Mouse (Mus musculus): Measurements from ENCODE around the gene Mybpc2. TPM values are rescaled to one million over a fixed set of nuclear protein-coding genes. Genes with fewer than 3 reads are reported as not detected.

The Mybpc2 gene
- polyA plus RNA-seq, 1 experiment from 2014 or later = 0.06 TPM

DNA sequence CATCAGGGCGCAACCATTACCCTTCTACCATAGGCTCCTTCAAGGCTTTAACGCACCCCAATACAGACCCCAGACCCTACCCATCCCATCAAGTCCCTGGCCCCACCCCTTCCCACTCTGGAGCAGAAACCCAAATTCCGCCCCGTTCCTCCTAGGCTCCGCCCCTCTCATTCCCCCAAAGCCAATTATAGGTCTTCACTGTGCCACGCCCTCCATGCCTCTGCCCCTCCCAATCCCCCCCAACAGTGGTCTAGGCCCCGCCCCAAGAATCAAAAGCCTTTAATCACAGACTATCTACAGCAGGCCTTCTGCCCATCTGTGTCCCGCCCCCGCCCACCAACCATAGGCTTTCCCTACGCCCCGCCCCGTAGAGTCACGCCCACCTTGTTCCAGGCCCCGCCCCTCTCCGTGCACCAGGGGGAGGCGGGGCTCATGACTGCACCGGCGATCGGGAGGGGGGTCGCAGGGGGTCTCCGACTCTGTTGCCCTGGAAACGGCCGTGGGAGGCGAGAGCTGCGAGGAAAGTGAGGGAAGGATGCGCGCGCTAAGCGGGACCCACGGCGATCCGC is 28.8 kb upstream of the Mybpc2 start:
- under 1% methylated on average over 31 of the region's 32 CpGs for WGBS
- peak; percentile 68 for ATAC-seq (ENCODE audit: insufficient number of reproducible peaks, insufficient read depth, low FRiP score, low TSS enrichment)

DNA sequence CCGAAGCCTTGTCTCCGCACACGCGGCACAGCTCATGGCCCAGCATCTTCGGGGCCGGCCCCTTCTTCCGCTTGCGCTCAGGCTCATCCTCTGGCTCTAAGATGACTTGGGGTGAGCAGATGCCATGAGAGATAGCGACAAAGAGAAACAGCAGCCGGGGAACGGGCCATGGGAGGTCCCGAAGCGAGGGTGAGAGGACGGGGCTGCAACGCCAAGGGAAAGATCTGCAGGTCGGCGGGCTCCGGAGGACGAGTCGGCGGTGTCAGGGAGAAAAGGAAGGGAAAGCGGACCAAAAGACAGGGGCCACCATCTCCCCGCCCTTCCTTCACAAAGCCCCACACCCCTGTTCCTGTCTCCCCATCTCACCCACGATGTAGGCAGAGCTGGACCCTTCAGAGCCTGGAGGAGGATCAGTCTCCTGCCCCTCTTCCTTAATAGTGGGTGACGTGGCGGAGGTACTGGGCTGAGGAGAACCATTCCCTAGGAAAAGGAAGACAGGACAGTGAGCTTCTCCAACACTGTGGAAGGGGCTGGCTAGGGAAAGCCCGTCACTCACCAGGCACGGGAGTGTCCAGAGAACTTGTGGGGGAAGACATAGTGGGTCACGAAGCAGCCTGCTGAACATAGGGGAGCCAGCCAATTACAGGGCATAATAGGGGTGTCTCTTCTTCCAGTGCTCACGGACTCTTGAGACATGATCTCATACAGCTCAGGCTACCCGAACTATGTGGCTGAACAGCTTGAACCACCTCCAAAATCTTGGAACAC is 27.9 kb upstream of the Mybpc2 start:
- ATAC-seq (ENCODE audit: insufficient number of reproducible peaks, insufficient read depth, low FRiP score, low TSS enrichment) = no peak
- 83% methylated on average over 29 of the region's 31 CpGs for WGBS
- 0 out of 2 replicates have a peak overlapping the region, but pooled peaks have one; percentile 12 for H3K9ac ChIP-seq

More for the DNA sequence above, 28.8 kb upstream of the Mybpc2 start:
- Histone ChIP-seq H3K4me2 (replicated peaks) (peak overlapping the region; percentile 47), H3K9me3 (no peaks in the 10 kb centered on the region), H3K27me3 (no peaks in the 10 kb centered on the region), H3K36me3 (peaks cover 28% of the 10 kb centered on the region), H3K27ac (peak overlapping the region; percentile 96), H3K4me1 (peaks cover 9% of the 10 kb centered on the region), H3K4me3 (peak overlapping the region; percentile 74), H3K9ac (peak overlapping the region; percentile 48)

DNA sequence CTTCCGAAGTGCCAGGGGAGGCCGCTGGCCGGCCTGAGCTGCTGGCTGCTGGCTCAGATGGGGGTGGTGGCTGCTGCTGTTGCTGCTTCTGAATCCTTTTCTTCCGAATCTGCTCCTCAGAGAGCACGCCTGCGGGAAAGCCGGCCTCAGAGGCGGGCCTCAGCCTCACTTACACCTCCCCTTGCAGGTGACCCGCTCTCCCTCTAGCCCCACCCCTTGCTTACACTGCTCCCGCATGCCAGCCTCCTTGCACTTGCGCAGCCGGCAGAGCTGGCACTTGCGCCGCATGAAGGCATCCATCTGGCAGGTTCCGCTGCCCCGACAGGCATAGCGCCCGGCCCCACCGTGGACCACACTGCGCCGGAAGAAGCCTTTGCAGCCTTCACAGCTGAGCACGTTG is 27.3 kb upstream of the Mybpc2 start:
- Histone ChIP-seq H3K27me3 (no peaks in the 10 kb centered on the region), H3K27ac (no peak overlapping the region), H3K4me2 (replicated peaks) (no peak overlapping the region), H3K36me3 (peaks cover 28% of the 10 kb centered on the region), H3K9ac (no peak overlapping the region), H3K4me3 (no peak overlapping the region), H3K9me3 (no peaks in the 10 kb centered on the region), H3K4me1 (peaks cover 20% of the 10 kb centered on the region)
- 80% methylated on average over 22 of the region's 22 CpGs for WGBS
- no peak for ATAC-seq (ENCODE audit: insufficient number of reproducible peaks, insufficient read depth, low FRiP score, low TSS enrichment)

More for the DNA sequence above, 27.9 kb upstream of the Mybpc2 start:
- Histone ChIP-seq H3K36me3 (peaks cover 28% of the 10 kb centered on the region), H3K27me3 (no peaks in the 10 kb centered on the region), H3K4me1 (peaks cover 15% of the 10 kb centered on the region), H3K27ac (peak overlapping the region; percentile 96; the same call in 1 of the 2 replicates), H3K4me2 (replicated peaks) (peak overlapping the region; percentile 47), H3K9me3 (no peaks in the 10 kb centered on the region), H3K4me3 (peak overlapping the region; percentile 74)

DNA sequence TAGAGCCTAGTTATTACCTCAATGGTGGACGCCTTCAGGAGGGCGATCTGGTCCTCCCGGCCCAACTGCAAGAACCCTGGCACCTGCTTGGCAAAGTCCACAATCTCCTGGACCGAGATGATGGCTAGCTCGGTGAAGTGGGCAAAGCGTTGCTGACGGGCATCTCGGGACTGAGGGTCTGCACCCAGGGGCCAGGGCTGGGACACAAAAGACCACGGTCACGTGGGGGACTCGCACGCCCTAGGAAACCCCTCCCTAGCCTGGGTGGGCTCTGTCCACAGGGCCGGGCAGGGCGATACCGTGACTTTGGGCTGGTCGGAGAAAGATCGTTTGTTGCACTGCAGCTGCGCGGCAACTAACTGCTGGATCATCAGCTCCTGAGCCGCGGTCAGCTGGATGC is 26.8 kb upstream of the Mybpc2 start:
- 94% methylated on average over 21 of the region's 21 CpGs for WGBS
- no peak overlapping the region for H3K4me2 ChIP-seq (replicated peaks)
- no peaks in the 10 kb centered on the region for H3K9me3 ChIP-seq
- no peak overlapping the region for H3K9ac ChIP-seq
- H3K27me3 ChIP-seq = no peaks in the 10 kb centered on the region
- no peak overlapping the region for H3K27ac ChIP-seq
- H3K4me3 ChIP-seq = no peak overlapping the region
- no peak for ATAC-seq (ENCODE audit: insufficient number of reproducible peaks, insufficient read depth, low FRiP score, low TSS enrichment)
- peaks cover 20% of the 10 kb centered on the region for H3K4me1 ChIP-seq
- peaks cover 29% of the 10 kb centered on the region for H3K36me3 ChIP-seq

DNA sequence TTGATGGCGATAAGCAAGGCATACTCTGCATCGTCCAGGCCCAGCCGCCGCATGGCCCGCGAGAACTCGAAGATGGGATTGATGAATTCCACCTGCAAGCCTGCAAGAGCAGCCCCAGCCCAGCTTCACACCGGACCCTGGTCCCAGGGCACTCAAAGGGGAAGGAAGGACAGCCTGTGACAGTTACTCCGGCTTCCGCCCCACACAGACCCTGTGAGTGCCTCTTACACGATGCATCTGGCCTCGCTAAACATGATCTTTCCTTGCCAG is 25.9 kb upstream of the Mybpc2 start:
- no peak overlapping the region for H3K4me3 ChIP-seq
- no peak overlapping the region for H3K9ac ChIP-seq
- H3K36me3 ChIP-seq = peaks cover 33% of the 10 kb centered on the region
- ATAC-seq (ENCODE audit: insufficient number of reproducible peaks, insufficient read depth, low FRiP score, low TSS enrichment) = no peak
- H3K27me3 ChIP-seq = no peaks in the 10 kb centered on the region
- H3K4me2 ChIP-seq (replicated peaks) = no peak overlapping the region
- WGBS = 93% methylated on average over 12 of the region's 12 CpGs
- H3K27ac ChIP-seq = no peak overlapping the region
- peaks cover 20% of the 10 kb centered on the region for H3K4me1 ChIP-seq
- no peaks in the 10 kb centered on the region for H3K9me3 ChIP-seq

DNA sequence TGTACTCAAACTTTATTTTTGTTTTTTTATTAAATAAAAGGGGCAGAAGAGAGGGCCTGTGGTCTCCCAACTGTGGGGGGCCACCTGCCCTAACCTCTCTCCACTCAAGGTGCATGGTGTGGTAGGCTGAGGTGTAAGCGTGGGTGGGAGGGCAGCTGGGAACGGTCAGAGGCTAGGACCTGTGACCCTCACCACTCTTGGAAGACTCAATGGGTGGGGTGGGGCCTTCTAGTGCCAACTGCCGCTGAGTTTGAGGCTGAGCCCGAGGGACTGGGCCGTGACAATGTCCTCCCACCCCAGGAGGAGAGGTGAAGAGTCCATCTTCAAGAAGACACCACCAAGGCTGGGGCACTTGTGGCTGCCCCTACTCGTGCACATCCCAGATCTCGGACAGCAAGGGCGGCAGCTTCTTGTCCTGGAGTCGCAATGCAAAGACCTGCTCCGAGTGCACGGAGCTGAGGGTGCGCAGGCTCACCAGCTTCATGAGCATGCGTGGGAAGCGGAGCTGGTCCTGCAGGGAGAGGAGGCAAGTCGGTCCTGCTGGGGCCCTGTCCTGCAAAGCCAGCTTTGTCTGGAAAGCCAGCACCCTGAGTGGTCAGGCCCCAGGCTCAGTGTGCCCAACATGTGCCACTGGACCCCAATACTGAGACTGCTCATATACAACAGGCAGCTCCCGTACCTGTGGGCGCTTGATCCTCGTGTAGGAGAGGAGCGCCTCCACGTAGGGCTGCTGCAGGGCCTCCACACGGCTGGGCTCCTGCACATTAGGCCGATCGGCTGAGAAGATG is 25.4 kb upstream of the Mybpc2 start:
- ATAC-seq (ENCODE audit: insufficient number of reproducible peaks, insufficient read depth, low FRiP score, low TSS enrichment) = no peak
- Histone ChIP-seq H3K9me3 (no peaks in the 10 kb centered on the region), H3K27ac (no peak overlapping the region), H3K4me3 (no peak overlapping the region), H3K36me3 (peaks cover 33% of the 10 kb centered on the region), H3K9ac (no peak overlapping the region), H3K27me3 (no peaks in the 10 kb centered on the region), H3K4me1 (peaks cover 20% of the 10 kb centered on the region), H3K4me2 (replicated peaks) (no peak overlapping the region)
- WGBS = 94% methylated on average over 23 of the region's 23 CpGs

DNA sequence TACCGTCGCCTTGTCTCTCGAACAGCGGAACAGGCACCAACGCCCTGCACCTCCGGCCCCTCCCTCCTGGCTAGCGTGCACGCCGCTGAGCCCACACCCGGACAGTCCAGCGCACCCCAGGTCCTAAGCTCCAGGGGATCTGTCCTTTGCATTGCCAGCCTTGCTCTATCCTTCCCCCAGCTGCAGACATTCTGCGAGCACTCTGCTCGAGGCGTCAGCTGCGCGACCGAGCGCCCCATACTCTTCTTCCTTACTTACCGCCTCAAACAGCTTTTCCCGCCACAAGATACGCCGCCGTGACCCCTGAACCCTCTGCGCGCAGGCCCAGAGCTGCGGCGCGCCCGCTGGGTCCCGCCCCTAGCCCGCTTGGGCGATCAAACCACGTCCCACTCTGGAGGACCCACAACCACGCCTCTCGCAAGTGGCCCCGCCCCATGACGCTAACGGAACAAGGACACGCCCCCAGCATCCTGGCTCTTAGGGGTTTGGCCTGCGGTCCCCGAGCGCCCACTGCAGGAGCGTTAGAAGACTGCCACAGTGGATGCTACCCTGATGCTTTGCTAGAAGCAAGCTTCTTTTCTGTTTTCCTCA is 24.1 kb upstream of the Mybpc2 start, which contains the start of gene Pold1:
Gene Pold1, minus strand, starts transcription at position 353 of the 591 bp plus-strand sequence.
- peak within 1 kb of the TSS; percentile 88 for H3K27ac ChIP-seq
- peak; percentile 84 for ATAC-seq (ENCODE audit: insufficient number of reproducible peaks, insufficient read depth, low FRiP score, low TSS enrichment)
- peak within 1 kb of the TSS; percentile 77 for H3K4me2 ChIP-seq (replicated peaks)
- H3K9ac ChIP-seq = peak within 1 kb of the TSS; percentile 67
- WGBS = under 1% methylated on average over 43 of the region's 43 CpGs
- peak within 1 kb of the TSS; percentile 70 for H3K4me3 ChIP-seq
- no peaks in the 10 kb centered on the region for H3K9me3 ChIP-seq
- peaks cover 20% of the 10 kb centered on the region for H3K4me1 ChIP-seq
- no peaks in the 10 kb centered on the region for H3K27me3 ChIP-seq
- H3K36me3 ChIP-seq = peaks cover 33% of the 10 kb centered on the region

DNA sequence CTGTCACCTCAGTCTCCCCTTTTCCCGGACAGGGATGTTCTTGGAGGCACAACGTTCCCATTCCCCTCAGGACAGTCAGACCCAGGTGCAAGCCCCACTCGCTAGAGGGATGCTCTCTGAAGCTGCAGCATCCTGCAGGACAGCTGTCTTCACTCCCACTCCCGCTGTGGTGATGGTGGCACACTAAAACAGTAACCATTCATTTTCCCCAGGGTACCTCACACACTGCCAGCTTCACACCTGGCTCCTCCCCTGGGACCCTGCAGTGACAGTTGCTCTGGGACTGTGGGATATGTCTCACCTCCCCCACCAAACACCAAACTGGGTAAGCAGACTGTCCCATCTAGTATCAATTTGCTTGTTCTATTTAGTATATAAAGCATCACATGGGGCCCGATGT is 23.3 kb upstream of the Mybpc2 start:
- Histone ChIP-seq H3K4me3 (peak overlapping the region; percentile 70), H3K4me2 (replicated peaks) (peak overlapping the region; percentile 77), H3K9ac (peak overlapping the region; percentile 67), H3K27me3 (no peaks in the 10 kb centered on the region), H3K27ac (no peak overlapping the region), H3K36me3 (peaks cover 33% of the 10 kb centered on the region), H3K4me1 (peaks cover 15% of the 10 kb centered on the region), H3K9me3 (no peaks in the 10 kb centered on the region)
- 23% methylated on average over 5 of the region's 5 CpGs for WGBS
- no peak for ATAC-seq (ENCODE audit: insufficient number of reproducible peaks, insufficient read depth, low FRiP score, low TSS enrichment)

DNA sequence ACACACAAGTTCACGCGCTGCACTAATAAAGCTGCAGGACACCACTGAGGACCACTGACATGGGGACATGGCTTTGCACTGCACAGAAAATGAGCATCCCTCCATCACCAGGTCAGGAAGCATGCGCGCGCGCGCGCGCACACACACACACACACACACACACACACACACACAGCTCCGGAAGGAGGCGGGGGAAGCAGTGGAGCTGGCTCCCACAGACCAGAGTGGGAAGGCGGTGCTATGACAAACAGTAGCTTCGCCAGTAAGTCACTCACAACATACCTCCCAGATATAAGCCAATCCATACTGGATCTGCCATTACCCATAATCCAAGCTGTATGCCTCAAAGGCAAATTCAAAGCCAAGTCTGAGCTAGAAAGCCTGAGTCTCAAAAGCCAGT is 22.6 kb upstream of the Mybpc2 start:
- H3K4me3 ChIP-seq = peak overlapping the region; percentile 70; the same call in 1 of the 2 replicates
- H3K4me2 ChIP-seq (replicated peaks) = peak overlapping the region; percentile 77
- no peak for ATAC-seq (ENCODE audit: insufficient number of reproducible peaks, insufficient read depth, low FRiP score, low TSS enrichment)
- H3K36me3 ChIP-seq = peaks cover 37% of the 10 kb centered on the region
- no peak overlapping the region for H3K27ac ChIP-seq
- H3K9ac ChIP-seq = peak overlapping the region; percentile 67; the same call in 1 of the 2 replicates
- H3K4me1 ChIP-seq = peaks cover 11% of the 10 kb centered on the region
- no peaks in the 10 kb centered on the region for H3K27me3 ChIP-seq
- no peaks in the 10 kb centered on the region for H3K9me3 ChIP-seq
- 90% methylated on average over 13 of the region's 13 CpGs for WGBS

DNA sequence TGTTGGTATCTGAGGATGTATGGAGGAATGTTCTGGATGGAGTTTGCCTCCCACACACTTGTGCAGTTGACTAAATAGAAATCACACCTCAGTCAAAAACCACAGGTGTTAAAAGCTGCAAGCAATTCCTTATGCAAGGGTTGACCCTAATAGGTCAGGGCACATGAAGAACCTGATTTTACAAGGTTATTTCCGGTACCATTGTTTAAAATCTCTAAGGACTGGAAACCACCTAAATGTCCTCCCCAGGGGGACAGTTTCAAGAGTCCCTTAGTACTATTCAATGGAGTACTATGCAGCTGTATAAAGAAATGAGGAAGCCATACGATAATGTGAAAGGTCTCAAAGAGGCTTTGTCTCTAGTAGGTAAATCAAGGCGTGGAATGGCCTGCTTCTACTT is 21.8 kb upstream of the Mybpc2 start:
- H3K4me2 ChIP-seq (replicated peaks) = no peak overlapping the region
- H3K27ac ChIP-seq = no peak overlapping the region
- 93% methylated on average over 3 of the region's 3 CpGs for WGBS
- ATAC-seq (ENCODE audit: insufficient number of reproducible peaks, insufficient read depth, low FRiP score, low TSS enrichment) = no peak
- H3K4me3 ChIP-seq = no peak overlapping the region
- no peak overlapping the region for H3K9ac ChIP-seq
- H3K36me3 ChIP-seq = peaks cover 37% of the 10 kb centered on the region
- no peaks in the 10 kb centered on the region for H3K9me3 ChIP-seq
- no peaks in the 10 kb centered on the region for H3K27me3 ChIP-seq
- H3K4me1 ChIP-seq = peaks cover 11% of the 10 kb centered on the region

DNA sequence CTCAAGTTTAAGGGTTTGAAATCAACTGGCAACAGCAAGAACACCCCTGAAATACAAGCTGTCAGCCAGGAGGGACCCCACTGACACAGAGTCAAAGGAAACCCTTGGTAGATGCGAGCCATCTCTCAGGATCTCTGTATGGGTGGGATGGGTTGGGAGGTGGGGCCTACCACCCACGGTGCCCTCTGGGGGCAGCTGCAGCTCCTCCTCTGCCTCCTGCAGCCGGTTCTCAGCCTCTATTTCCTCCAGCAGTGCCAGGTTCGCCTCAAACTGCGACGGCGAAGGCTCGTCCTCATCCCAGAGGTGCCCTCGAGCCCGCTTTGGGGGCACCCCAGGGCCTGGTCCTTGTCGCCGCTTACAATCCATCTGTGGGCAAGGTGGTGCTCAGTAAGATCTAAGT is 18.6 kb upstream of the Mybpc2 start:
- H3K27me3 ChIP-seq = no peaks in the 10 kb centered on the region
- no peak overlapping the region for H3K4me2 ChIP-seq (replicated peaks)
- no peak overlapping the region for H3K4me3 ChIP-seq
- peaks cover 11% of the 10 kb centered on the region for H3K4me1 ChIP-seq
- peaks cover 51% of the 10 kb centered on the region for H3K36me3 ChIP-seq
- WGBS = 83% methylated on average over 12 of the region's 12 CpGs
- H3K9ac ChIP-seq = no peak overlapping the region
- no peak overlapping the region for H3K27ac ChIP-seq
- no peak for ATAC-seq (ENCODE audit: insufficient number of reproducible peaks, insufficient read depth, low FRiP score, low TSS enrichment)
- H3K9me3 ChIP-seq = no peaks in the 10 kb centered on the region

Measured in embryonic facial prominence, embryonic 12.5 days (tissue).